Mouse (Mus musculus) mesoderm, embryonic 11.5 days (tissue): ENCODE measurements at regions not wholly inside any gene's neighbourhood (a gene's known extent, or its start where the extent isn't known, plus 50 kb on each side); places are given as distances from the start of the nearest gene placed in this dataset.
"Not testable (repeated sequence)": the region's sequence is repeated elsewhere in the genome, so short reads cannot be mapped to it uniquely, and the experiment has no call there.

Experiments
- DNase-seq: peaks from one replicate; pipeline ENCODE4 v3.0.0-alpha.2; 2012; ENCODE audit warnings: low read depth, low spot score

GRCm38 (mm10) chr12:112298521-112298920 lies 152.5 kb downstream of the Kif26a start:
- no peak for DNase-seq

- no peak for DNase-seq
Measured at GRCm38 (mm10) chr12:112299089-112299488, 153.1 kb downstream of the Kif26a start.

GRCm38 (mm10) chr12:112299603-112300002 lies 153.6 kb downstream of the Kif26a start:
- DNase-seq: no peak

- no peak for DNase-seq
Measured at GRCm38 (mm10) chr12:112300125-112300524, 154.1 kb downstream of the Kif26a start.

GRCm38 (mm10) chr12:112301411-112301891 lies 155.4 kb downstream of the Kif26a start:
- peak; percentile 64 for DNase-seq

GRCm38 (mm10) chr12:112301929-112302328 lies 155.9 kb downstream of the Kif26a start:
- DNase-seq: no peak

- DNase-seq: no peak
Measured at GRCm38 (mm10) chr12:112306208-112306607, 160.2 kb downstream of the Kif26a start.

GRCm38 (mm10) chr12:112308016-112308415 lies 162.0 kb downstream of the Kif26a start:
- no peak for DNase-seq

GRCm38 (mm10) chr12:112309096-112309495 lies 163.1 kb downstream of the Kif26a start:
- DNase-seq: not testable (repeated sequence)

GRCm38 (mm10) chr12:112309781-112310180 lies 163.8 kb downstream of the Kif26a start:
- peak; percentile 63 for DNase-seq

GRCm38 (mm10) chr12:112310661-112311060 lies 164.7 kb downstream of the Kif26a start:
- no peak for DNase-seq

- DNase-seq: no peak
Measured at GRCm38 (mm10) chr12:112314781-112315180, 168.8 kb downstream of the Kif26a start.

GRCm38 (mm10) chr12:112317191-112317590 lies 171.2 kb downstream of the Kif26a start:
- DNase-seq: no peak

GRCm38 (mm10) chr12:112318461-112318860 lies 170.8 kb upstream of the A530016L24Rik start:
- DNase-seq: no peak

- no peak for DNase-seq
Measured at GRCm38 (mm10) chr12:112322196-112322595, 167.1 kb upstream of the A530016L24Rik start.

GRCm38 (mm10) chr12:112327411-112327810 lies 161.8 kb upstream of the A530016L24Rik start:
- DNase-seq: no peak

GRCm38 (mm10) chr12:112328809-112329575 lies 160.3 kb upstream of the A530016L24Rik start:
- DNase-seq: peak; percentile 64

GRCm38 (mm10) chr12:112329701-112330301 lies 159.4 kb upstream of the A530016L24Rik start:
- DNase-seq: peak; percentile 77

GRCm38 (mm10) chr12:112330557-112330956 lies 158.7 kb upstream of the A530016L24Rik start:
- no peak for DNase-seq

GRCm38 (mm10) chr12:112331061-112331460 lies 158.2 kb upstream of the A530016L24Rik start:
- no peak for DNase-seq

GRCm38 (mm10) chr12:112333125-112334079 lies 155.8 kb upstream of the A530016L24Rik start:
- peak; percentile 69 for DNase-seq
